Mouse (Mus musculus) kidney, postnatal 0 days (tissue): ENCODE results near the gene Ckap2. TPM values are rescaled to one million over a fixed set of nuclear protein-coding genes. Genes with fewer than 3 reads are reported as not detected.

Source experiments
- ATAC-seq: fragments of 200-750 bp; cut with Nextera tagmentation; replicated peaks from 2 replicates; pipeline ENCODE4 v1.8.0; 2017; ENCODE audit warnings: low read depth, moderate number of reproducible peaks, moderate TSS enrichment, moderate library complexity; ENCODE audit not compliant: low FRiP score
- DNase-seq: peaks from one replicate; pipeline ENCODE4 v3.0.0-alpha.2; 2016; ENCODE audit warnings: low spot score
- H3K27ac ChIP-seq: fragments of 300-500 bp; sonication (generic); 2 replicates; pipeline ENCODE4 v1.5.1; 2014; ENCODE audit warnings: mild to moderate bottlenecking
- H3K27me3 ChIP-seq: fragments of 300-500 bp; sonication (generic); 2 replicates; pipeline ENCODE4 v1.6.1; 2014; ENCODE audit warnings: low read length, mixed read lengths; ENCODE audit not compliant: insufficient read depth
- H3K36me3 ChIP-seq: fragments of 300-500 bp; sonication (generic); 2 replicates; pipeline ENCODE4 v1.6.1; 2014; ENCODE audit warnings: low read length, mixed read lengths; ENCODE audit not compliant: insufficient read depth
- H3K4me1 ChIP-seq: fragments of 300-500 bp; sonication (generic); replicated peaks from 2 replicates; pipeline ENCODE4 v1.6.1; 2014; ENCODE audit warnings: antibody characterized with exemption, low read length, mixed read lengths; ENCODE audit not compliant: insufficient read depth
- H3K4me2 ChIP-seq: fragments of 300-500 bp; sonication (generic); 2 replicates; pipeline ENCODE4 v1.6.1; 2014; ENCODE audit warnings: mild to moderate bottlenecking, low read length, moderate library complexity, mixed read lengths
- H3K4me3 ChIP-seq: fragments of 300-500 bp; sonication (generic); replicated peaks from 2 replicates; pipeline ENCODE4 v1.5.1; 2014; ENCODE audit warnings: low read depth, low read length
- H3K9ac ChIP-seq: fragments of 300-500 bp; sonication (generic); 2 replicates; pipeline ENCODE4 v1.6.1; 2014; ENCODE audit warnings: low read depth, low read length
- H3K9me3 ChIP-seq: fragments of 300-500 bp; sonication (generic); replicated peaks from 2 replicates; pipeline ENCODE4 v1.6.1; 2016; ENCODE audit warnings: low read length, inconsistent platforms, mixed read lengths
- CTCF ChIP-seq: IDR thresholded peaks from 2 replicates; pipeline ENCODE4 v1.5.1; 2016; ENCODE audit warnings: antibody characterized with exemption, low read depth, mild to moderate bottlenecking, moderate library complexity
- WGBS: fragments of 180-500 bp; shearing (Covaris S2); extraction: QIAGEN DNeasy Blood & Tissue Kit; methylation state at CpG from one replicate; pipeline ENCODE4 v1.1.7; 2014; 5-methylcytosine and 5-hydroxymethylcytosine counted together
- polyA plus RNA-seq: library from polyadenylated mRNA; unstranded; fragments of >200 nt; fragmentation: Nextera tagmentation; extraction: Ambion mirVana; gene quantifications from 2 replicates; pipeline ENCODE4 v1.2.1, GENCODE M21; 2015

The Ckap2 gene
- polyA plus RNA-seq, 1 experiment from 2014 or later = 23.3 TPM

- H3K9me3 ChIP-seq = no peaks in the 10 kb centered on the region
- peak within 1 kb of the TSS; percentile 63 for H3K4me2 ChIP-seq
- 0 out of 2 replicates have a peak, but pooled peaks cover 2% of the 10 kb centered on the region for H3K36me3 ChIP-seq
- peak within 1 kb of the TSS; percentile 41 for H3K4me3 ChIP-seq
- H3K27me3 ChIP-seq = no peaks in the 10 kb centered on the region
- WGBS = 3% methylated on average over 29 of the region's 29 CpGs
- ATAC-seq (peak; percentile 91), DNase-seq (peak; percentile 88)
- H3K4me1 ChIP-seq = no peaks in the 10 kb centered on the region
- peak; percentile 64 for TF ChIP-seq CTCF
- peak within 1 kb of the TSS; percentile 24 for H3K9ac ChIP-seq
- no peak within 1 kb of the TSS for H3K27ac ChIP-seq
Observed at GRCm38 (mm10) chr8:22124220-22125152, 61.1 kb downstream of the Ckap2 start, which contains the start of gene Nek5. TSS of gene Nek5 (minus strand) at chr8:22125053.

Other genes with a start within 250 kb of the Ckap2 start
- not detected in 2 replicates for gene Defb35, start 247.5 kb downstream of the Ckap2 start, polyA plus RNA-seq
- not detected in 2 replicates for gene Defb13, start 239.1 kb downstream of the Ckap2 start, polyA plus RNA-seq
- not detected in 2 replicates for gene Fam90a1a, start 227.1 kb downstream of the Ckap2 start, polyA plus RNA-seq
- gene Ccdc70, start 216.0 kb downstream of the Ckap2 start, polyA plus RNA-seq = not detected in 2 replicates
- gene Atp7b, start 125.5 kb downstream of the Ckap2 start, polyA plus RNA-seq = 0.33 and 0.52 TPM in 2 replicates
- gene Alg11, start 125.1 kb downstream of the Ckap2 start, polyA plus RNA-seq = 23.5 and 24.4 TPM in 2 replicates
- gene Nek5, start 60.8 kb downstream of the Ckap2 start, polyA plus RNA-seq = 0.47 and 0.62 TPM in 2 replicates
- 4.8 and 5.4 TPM in 2 replicates for gene Nek3, start 19.4 kb downstream of the Ckap2 start, polyA plus RNA-seq
- 30.3 and 32.2 TPM in 2 replicates for gene Vps36, start 7.0 kb upstream of the Ckap2 start, polyA plus RNA-seq
- gene Thsd1, start 41.5 kb upstream of the Ckap2 start, polyA plus RNA-seq = 10.1 and 11.2 TPM in 2 replicates
- not detected in 2 replicates for gene Tpte, start 97.6 kb upstream of the Ckap2 start, polyA plus RNA-seq
- 23.8 and 27.3 TPM in 2 replicates for gene Slc25a15, start 212.8 kb upstream of the Ckap2 start, polyA plus RNA-seq
- gene Mrps31, start 225.5 kb upstream of the Ckap2 start, polyA plus RNA-seq = 48.4 and 49.4 TPM in 2 replicates